Mouse (Mus musculus) urinary bladder, adult 18-20 months (tissue): Measurements from ENCODE around the gene Zmat3.

ENCODE experiments used
- DNase-seq, 2 experiments: peaks; one replicate each; pipeline ENCODE4 v3.0.0; 2022; ENCODE audit warnings: low spot score in 2 of 2, mixed read lengths in 2 of 2

Gene Zmat3

DNA sequence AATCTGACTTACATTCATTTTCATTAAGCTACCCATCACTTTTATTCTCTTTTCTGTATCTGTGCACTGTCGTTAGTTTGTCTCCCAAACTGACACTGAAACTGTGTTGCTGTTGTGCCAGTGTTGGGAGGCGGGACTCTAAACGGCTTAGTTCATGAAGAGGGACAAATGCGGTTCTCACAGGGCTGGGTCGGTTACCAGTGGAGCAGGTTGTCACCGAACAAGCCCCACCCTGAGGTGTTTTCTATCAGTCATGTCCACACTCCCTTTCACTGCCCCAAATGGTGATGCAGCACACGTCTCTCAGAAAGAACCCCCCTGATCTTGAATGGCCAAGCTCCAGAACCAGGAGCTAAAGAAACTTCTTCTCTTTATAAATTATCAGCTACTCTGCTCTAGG, 6.1 kb upstream of the Zmat3 start:
- no peak for DNase-seq

GRCm38 (mm10) chr3:32367516-32367915, 1.7 kb upstream of the Zmat3 start:
- no peak for DNase-seq

- no peak for DNase-seq
These were observed 476 bp upstream of the Zmat3 start for GRCm38 (mm10) chr3:32366246-32366734.

GRCm38 (mm10) chr3:32364841-32365545, 821 bp downstream of the Zmat3 start:
- no peak for DNase-seq

GRCm38 (mm10) chr3:32364195-32364594, 1.6 kb downstream of the Zmat3 start:
- no peak for DNase-seq

DNA sequence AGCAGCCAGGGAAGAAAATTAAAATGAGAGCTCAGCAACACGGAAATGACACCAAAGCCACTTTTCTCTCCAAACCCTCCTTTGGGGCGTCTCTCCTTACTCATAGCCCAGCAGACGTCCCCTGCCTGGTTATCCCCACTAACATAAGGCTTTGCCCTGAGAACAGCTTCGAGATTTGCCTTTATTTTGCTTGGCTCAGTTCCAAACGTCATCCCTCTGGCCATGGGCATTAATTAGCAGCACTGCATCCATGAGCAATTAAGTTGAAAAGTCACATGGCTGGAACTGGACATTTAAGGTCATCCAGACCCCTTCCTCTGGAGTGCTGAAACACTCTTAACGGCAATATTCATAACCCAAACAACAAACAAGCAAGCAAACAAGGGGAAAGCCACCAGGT, 4.6 kb downstream of the Zmat3 start:
- DNase-seq = no peak

DNA sequence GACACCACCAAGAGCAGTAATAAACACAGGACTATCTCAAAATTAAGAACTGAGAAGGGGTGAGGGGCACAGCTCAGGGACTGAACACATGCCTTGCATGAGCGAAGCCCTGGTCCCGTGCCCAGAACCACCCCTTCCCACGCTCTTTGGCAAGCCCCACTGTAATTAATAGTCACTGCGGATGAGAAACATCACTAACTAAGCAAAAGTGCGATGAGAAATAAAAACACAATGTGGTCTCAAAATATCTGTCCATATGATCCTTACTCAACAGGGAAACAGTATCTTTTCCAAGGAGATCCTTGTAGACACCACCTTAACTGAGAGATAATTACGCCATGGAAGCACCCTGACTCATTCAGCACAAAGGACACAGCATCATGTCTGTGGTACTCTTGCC, 17.9 kb downstream of the Zmat3 start:
- no peak for DNase-seq

GRCm38 (mm10) chr3:32345249-32345648, 20.6 kb downstream of the Zmat3 start:
- DNase-seq = no peak

- no peak for DNase-seq
These were observed 21.0 kb downstream of the Zmat3 start for GRCm38 (mm10) chr3:32344825-32345224.

DNA sequence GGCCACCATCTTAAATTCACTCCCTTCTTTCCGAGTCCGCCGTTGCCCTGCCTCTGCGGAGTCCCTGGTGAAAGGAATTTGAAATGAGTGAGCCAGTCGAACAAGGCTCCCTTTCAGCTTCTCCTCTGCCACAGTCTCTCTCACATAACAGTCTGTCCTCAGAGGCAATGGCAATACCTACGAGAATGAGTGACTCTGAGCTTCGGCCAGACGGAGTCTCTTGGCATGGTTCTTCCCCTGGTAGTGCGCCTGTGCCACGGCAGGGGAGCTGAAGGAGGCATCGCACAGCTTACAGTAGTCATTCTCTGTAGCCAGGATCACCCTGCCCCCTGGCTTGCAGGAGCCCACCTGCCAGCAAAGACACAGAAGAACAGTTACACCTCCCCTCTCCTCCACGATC, 22.4 kb downstream of the Zmat3 start:
- no peak for DNase-seq

DNA sequence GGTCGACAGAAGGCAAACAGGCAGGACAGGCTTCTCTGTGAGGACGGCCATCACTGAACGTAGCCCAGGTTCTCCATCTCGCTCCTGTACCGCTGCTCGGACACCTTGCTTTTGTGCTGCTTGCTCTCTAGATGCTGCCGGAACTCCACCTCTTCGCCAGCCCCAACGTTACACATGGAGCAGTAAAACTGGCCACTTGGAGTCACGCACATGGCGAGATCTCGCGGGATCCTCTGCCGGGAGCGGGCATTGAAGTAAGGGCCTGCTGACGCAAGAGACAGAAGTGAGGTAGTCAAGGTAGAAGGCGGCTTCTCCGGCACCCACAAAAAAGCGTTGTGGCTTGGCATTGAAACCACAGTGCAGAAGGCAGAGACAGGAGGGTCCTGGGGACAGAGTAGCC, 24.4 kb downstream of the Zmat3 start:
- no peak for DNase-seq

GRCm38 (mm10) chr3:32338231-32338630, 27.6 kb downstream of the Zmat3 start:
- DNase-seq = no peak

DNA sequence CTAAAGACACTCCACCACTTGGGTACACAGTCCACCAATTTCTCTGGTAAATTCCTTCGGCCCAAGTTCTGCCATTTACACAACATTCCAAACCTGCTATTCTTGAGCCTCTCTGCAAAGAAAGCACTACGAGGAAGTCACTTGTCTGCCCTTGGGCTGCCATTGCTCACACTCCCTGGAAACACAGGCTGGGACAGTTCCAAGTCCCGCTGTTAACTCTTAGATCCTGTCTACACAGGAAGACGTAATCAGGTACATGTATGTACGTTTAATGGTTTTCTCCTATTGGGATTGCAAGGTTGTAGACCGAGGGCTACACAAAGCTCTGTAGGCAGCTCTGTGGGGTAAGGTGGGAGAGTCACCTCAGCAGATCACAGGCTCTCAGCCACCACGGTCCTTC, 28.0 kb downstream of the Zmat3 start:
- no peak for DNase-seq

GRCm38 (mm10) chr3:32334901-32335300, 30.9 kb downstream of the Zmat3 start:
- DNase-seq = no peak

GRCm38 (mm10) chr3:32333456-32334086, 32.2 kb downstream of the Zmat3 start:
- DNase-seq = peak; percentile 41 to 42

- no peak for DNase-seq
These were observed 47.9 kb downstream of the Zmat3 start for GRCm38 (mm10) chr3:32317901-32318416.

DNA sequence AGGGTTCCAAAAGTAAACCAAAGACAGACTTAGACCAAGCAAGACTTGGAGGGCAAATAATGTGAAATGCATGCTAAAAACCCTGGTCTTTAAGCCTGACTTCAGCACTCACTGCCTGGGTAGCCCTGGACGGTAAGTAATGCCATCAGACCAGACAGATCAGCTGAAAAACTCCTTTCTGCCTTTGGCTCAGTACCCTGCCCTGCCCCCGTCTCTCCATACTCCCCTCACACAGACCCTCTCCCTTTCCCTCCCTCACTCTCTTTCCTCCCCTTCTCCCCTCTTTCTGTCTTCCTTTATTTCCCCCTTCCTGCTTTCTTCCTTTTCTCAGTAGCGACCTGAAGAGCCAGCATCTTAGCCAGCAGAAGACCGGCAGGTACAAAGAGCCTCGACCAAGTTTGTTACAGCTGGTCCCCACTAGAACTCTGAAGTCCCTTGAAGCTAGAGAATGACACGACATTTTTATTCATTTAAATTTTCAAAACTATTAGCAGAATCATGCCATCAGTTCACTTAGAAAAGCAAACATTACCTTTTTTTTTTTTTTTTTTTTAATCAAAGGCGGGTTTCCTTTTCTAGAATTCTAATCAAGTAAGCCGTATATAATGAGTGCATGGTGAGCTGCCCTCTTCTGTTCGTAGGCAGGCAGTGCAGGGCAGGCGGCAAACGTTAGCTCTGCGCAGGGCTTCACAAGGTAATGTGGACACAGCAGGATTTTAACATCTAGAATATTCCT, 48.5 kb downstream of the Zmat3 start:
- peak in 1 of 2 experiments; percentile 37 for DNase-seq

- DNase-seq = no peak
These were observed 51.1 kb downstream of the Zmat3 start for GRCm38 (mm10) chr3:32314746-32315145.

DNA sequence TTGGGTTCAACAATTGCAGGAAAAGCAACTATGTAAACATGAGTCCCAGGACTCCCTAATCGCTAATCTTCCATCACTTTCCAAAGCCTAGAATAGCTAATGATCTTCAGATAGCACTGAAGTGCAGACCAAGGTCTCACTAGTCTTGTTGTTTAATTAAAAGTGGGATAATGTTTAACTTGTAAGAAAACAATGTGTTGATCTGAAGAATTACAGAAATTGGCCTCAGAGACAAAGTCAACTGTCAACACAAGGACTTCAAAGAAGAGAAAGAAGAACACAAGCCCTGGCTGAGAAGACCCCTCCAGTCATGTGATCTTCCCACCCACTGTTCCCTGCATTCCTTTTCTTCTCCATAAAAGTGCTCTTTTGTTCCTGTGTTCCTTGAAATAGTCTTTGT, 61.6 kb downstream of the Zmat3 start:
- DNase-seq = no peak

DNA sequence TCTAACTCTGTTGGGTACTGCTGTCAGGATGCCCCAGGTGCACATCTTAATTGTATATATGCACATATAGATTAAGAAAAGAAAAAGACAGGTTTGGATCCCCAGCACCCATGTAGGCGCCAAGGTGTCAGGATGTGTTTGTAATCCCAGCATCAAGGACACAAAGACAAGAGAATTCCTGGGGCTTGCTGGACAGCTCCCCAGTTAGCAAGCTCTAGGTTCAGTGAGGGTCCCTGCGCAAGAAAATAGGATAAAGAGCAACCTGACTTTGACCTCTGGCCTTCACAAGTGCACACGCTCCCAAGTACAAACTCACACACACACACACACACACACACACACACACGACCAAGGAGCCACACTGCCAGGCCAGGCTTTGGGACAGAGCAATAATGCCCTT, 73.8 kb downstream of the Zmat3 start:
- no peak for DNase-seq
